Mouse (Mus musculus) pancreas, adult 10 weeks (tissue): ENCODE results near the gene Smc6. TPM values are rescaled to one million over a fixed set of nuclear protein-coding genes. Genes with fewer than 3 reads are reported as not detected.

Experiments
- polyA plus RNA-seq: library from polyadenylated mRNA; stranded (reverse); fragments of 350-450 nt; fragmentation: Illumina TruSeq; extraction: RNeasy Lipid Tissue Mini Kit (QIAGEN cat#74804); gene quantifications from one replicate; pipeline ENCODE4 v1.2.3, GENCODE M21; 2015; ENCODE audit warnings: low read depth, low replicate concordance; ENCODE audit not compliant: insufficient read depth

The Smc6 gene
- polyA plus RNA-seq = 5.7 TPM

GRCm38 (mm10) chr12:11265382-11266281 lies at the start of gene Smc6, which contains the start of gene Gen1:
Gene Smc6 (plus strand): TSS chr12:11265886.
Gene Gen1 (minus strand): TSS chr12:11265801.

Other genes with a start within 250 kb of the Smc6 start
- gene Kcns3, start 114.8 kb upstream of the Smc6 start, polyA plus RNA-seq = 0.57 TPM
- gene Msgn1, start 56.9 kb upstream of the Smc6 start, polyA plus RNA-seq = not detected
- gene Gen1, start 85 bp upstream of the Smc6 start, polyA plus RNA-seq = not detected
- gene Vsnl1, start 170.7 kb downstream of the Smc6 start, polyA plus RNA-seq = 0.87 TPM
- gene Rad51ap2, start 190.2 kb downstream of the Smc6 start, polyA plus RNA-seq = not detected